Mouse (Mus musculus) left cerebral cortex, adult 8-10 months (tissue): Measurements from ENCODE around the gene Lama4. TPM values are rescaled to one million over a fixed set of nuclear protein-coding genes. Genes with fewer than 3 reads are reported as not detected.

Source experiments
- DNase-seq, 2 experiments: peaks; one replicate each; pipeline ENCODE4 v3.0.0; 2022; ENCODE audit warnings: low spot score in 2 of 2
- total RNA-seq, 4 experiments: library from RNA; stranded (reverse); gene quantifications; 2 replicates each; pipeline ENCODE4 v1.2.4; 2022

Gene Lama4
- total RNA-seq, 4 experiments from 2014 or later: 9.5 to 16.4 (median 11.6) TPM

DNA sequence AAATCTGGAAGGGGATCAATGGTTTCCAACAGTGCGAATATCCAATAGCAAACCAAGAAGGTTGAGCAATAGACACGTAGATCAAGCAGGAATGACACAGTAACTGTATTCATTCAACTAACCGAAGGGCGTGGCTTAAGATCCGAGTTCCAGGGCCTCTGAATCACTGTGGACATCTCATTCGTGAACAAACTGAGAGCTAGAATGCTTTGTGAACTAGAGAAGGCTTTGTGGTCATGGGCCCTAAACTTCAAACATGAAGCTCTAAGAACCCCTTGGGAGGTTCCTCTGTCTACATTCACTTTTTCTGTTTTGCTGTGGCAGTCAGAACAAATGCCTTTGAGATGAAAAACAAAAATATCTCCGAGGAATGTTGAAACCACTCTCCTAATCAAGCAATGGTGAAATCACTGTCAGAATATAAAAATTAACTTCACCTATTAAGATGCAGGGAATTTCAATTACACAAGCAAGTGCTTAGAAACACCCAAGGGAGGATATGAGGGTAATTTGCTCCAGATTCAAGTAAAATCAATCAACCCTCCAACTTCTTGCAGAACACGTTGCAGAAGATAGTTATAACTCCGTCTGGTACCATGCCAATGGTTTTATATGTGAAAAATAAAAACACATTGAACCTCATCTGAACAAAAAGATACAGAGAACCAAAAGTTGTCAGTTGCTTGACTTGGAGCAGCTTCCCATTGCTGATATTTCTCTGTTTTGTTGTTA is 29.6 kb downstream of the Lama4 start:
- no peak for DNase-seq

DNA sequence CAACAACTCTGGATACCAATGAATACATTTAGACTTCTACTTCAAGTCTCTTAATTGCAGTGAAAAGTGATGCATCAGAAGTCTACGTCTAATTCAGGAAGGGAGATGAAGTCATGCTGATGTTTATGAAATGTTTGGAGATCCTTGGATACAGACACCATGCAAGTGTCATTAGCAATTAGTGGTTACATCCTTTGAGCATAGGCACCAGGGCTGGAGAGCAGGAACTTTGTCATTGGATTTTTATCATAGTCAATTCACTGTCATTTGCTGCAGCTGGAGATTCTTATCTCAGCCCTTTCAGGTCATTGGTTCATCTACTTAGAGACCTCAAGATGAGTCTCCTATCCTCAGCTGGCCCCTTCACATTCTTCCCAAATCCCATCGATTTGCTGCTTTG is 30.6 kb downstream of the Lama4 start:
- no peak for DNase-seq

DNA sequence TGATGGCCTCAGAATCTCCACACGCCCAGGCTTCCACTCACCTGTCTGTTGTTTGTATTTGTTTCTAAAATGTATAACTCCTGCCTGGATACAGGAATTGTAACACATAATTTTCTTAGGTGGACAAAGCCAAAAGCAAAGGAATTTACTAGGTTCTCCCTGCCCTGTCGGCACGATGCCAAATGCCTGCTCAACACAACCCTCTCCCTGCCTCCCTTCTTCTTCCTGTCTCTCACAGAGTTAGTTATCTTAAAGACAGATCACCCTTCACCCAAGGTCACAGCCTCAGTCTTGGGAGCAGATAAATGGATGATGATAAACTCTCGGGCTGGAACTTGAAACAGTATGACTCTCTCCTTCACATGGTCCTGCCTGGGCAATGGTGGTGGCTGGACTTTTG is 35.6 kb downstream of the Lama4 start:
- no peak for DNase-seq

DNA sequence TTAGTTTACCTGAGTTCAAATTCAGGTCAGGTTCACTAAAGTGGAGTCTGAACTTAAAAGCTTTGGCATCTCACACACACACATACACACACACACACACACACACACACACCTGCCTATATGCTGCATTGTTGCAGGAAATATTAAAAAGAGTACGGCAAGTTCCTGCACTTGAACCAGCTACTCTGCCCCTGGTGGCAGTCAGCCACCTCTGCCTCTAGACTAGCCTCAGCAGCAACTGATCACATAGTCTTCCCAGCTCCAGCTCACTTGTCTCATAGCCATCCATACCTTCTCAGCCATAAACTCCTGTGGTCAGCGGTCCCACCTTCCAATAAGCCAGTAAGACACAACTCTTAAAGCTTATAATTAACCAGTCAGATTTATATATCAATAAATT is 37.2 kb downstream of the Lama4 start:
- DNase-seq: no peak

DNA sequence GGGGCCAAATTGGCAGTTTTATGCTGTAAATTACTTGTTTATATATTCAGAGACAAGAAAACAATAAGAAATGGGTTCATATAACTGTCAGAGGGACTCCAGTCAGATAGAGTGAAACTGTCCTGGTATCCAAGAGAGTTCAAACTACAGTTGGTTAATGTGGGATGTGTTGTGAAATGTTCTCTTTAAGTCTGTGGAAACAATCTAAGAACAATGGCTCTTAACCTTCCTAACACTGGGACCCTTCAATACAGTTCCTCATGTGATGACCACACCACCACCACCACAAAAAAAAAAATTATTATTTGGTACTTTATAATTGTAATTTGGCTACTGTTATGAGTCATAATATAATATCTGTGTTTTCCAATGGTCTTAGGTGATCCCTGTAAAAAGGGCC is 38.2 kb downstream of the Lama4 start:
- no peak for DNase-seq

DNA sequence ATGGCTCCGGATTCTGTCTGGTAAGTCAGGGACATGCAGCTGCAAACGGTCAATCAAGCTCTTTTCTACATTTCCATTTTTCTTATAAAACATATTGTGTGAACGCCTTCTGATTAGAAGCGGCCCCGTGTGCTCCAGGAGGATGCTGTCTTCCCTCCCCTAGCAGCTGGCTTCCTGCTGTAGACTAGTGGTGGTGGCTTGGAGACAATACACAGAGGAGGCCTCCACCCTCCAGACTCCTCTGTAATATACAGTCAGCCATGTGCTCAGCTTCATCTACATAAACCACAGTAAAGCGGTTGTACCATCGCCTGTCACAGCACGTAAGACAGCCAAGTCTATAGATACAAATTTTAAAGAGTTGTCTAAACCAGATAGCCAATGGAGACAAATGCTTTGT is 40.2 kb downstream of the Lama4 start:
- no peak for DNase-seq

DNA sequence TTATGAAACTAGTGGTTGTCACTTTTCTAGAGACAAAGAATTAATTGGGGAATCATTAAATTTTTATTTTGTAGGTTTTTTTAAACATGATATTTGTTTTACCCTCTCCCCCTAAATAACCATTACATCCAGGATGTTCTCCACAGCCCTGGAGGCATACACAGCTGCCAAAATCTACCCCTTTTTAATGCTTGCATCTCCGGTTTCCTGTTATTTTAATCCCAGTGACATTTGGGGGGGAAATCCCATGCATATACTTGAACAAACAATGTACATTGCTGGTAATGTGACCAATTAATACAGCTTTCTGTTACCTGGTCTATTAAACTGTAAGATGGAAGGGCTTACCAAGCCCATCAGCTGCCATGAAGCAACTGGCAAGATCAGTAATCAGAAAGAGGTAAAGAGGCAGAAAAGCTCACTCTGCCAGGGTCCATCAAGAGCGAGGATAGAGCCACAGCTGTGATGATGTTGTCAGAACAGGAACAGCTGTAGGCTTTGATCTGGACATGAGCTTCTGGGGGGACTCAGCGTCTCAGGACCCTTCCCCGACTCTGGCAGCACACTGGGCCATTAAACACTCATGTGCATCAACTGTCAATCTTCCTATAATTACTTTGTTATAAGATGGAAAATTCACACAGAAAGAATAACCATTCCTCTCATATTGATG is 41.3 kb downstream of the Lama4 start:
- DNase-seq: no peak

DNA sequence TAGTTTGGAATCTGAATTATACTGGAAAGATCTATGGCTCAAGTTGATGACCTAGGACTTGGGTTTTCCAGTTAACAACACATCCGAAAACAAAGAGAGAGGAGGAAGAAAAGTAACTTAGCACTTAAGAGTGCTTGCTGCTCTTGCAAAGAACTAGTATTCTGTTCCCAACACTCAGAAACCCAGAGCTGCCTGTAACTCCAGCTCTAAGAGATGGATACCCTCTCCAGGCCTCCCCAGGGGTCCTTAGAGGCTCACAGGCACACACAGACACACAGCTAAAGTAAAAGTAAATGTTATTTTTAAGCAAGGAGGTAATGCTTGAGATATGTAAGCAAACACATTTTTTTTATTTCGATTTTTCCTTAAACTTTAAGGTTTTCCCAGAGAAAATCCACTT is 49.5 kb downstream of the Lama4 start:
- DNase-seq: no peak

DNA sequence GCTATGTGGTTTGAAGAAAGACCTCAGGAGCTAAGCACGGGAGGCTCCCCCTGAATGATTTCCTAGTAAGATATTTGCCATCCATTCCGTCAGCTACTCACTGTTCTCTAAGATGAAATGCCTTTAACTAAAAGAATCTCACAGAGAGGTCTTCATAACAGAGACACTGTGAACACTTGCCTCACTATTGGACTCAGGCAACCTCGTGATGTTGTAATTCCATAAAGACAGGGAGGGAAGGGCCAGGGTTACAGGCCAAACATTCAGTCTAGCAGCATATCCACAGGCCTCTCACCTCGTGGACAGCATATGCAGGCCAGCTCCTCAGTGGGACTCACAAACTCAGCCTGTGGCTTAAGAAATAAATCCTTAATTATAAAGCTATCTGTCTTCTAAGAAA is 52.7 kb downstream of the Lama4 start:
- DNase-seq: no peak

DNA sequence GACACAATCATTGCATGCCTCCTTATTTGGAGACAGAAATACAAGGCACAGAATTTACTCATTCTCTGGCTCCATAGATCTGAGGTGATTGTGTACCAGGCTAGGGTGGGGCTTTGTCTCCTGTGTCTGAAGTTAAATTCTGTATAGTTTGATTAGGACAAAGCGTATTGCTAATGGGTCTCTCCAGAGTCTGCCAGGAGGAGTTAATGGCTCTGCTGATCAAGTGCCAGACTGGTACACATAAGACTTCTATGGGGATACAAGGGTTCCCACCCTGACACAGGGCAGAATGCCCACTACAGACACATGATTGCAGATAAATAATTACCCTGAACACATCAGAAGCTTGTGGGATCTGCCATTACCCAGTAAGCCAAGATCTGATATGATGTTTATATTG is 53.3 kb downstream of the Lama4 start:
- DNase-seq: no peak

DNA sequence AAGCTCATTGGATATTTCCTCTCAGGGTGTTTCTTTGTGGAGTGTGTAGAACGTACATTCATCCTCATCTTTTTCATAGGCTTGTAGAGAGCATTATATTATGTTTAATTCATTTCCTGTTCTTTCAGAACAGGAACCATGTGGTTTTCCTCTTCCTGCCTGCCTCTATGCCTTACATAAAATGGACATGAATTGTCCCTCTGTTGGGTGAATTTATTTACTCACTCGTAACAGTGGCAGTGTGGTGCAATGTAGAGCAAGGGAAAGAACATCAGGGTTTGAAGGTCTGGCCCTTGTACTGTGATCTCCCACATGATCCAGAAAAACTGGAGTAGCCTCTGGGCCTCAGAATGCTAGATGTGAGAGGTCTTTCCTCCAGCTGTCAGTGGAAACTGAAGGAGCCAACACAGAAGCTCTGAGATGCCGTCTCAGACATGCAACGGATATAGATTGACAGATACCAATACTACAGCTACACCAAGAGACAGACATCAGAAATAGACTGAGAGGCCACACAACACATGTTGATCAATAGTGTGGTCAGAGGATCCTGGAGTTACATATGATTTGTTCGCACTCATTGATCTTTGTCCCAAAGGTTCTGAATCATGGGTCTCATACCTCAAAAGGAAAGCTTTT is 58.4 kb downstream of the Lama4 start:
- DNase-seq: no peak

DNA sequence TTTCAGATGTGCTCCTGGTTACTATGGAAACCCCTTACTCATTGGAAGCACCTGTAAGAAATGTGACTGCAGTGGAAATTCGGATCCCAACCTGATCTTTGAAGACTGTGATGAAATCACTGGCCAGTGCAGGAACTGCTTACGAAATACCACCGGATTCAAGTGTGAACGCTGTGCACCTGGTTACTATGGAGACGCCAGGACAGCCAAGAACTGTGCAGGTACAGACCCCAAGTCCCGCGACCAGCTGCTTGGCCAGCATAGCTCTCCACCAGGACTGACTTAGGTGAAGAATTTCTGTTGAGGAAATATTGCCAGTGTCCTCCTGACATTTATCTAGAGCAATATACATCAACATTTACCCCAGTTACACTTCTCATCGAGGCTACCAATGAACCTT is 61.2 kb downstream of the Lama4 start:
- no peak for DNase-seq

DNA sequence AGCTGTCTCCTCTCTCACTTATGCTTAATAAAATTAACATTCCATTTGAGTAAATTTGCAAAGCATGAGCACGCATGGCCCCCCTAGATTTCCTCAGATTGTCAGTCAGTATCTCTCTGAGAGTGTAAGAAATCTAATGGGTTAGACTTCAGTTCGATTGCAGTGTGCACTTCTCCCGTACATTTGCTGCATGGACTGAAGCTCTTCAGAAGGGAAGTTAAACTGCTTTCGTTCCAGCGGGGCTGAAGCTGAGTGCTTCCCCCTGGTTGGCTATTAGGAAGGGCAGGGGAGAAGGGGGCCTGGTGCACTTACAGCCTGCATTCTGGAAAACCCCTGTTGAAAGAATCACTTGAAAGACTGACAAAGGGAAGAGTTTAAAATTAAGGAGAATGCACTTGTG is 61.7 kb downstream of the Lama4 start:
- DNase-seq: no peak

DNA sequence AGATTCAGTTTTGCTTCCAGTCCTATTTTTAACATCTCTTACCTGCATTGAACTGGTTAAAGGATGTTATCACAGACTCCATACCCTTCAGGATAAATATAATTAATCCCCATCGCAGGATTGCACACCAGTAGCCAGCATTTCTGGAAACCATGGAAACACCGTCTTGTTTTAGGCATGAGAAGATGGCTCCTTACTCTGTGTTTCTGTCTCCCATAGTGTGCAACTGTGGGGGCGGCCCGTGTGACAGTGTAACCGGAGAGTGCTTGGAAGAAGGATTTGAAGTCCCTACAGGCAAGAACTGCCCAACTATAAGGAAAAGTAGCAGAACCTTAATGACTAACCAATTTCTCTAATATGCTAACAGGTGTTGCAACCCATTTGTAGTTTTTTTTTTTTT is 63.1 kb downstream of the Lama4 start:
- peak in 1 of 2 experiments; percentile 18 for DNase-seq

DNA sequence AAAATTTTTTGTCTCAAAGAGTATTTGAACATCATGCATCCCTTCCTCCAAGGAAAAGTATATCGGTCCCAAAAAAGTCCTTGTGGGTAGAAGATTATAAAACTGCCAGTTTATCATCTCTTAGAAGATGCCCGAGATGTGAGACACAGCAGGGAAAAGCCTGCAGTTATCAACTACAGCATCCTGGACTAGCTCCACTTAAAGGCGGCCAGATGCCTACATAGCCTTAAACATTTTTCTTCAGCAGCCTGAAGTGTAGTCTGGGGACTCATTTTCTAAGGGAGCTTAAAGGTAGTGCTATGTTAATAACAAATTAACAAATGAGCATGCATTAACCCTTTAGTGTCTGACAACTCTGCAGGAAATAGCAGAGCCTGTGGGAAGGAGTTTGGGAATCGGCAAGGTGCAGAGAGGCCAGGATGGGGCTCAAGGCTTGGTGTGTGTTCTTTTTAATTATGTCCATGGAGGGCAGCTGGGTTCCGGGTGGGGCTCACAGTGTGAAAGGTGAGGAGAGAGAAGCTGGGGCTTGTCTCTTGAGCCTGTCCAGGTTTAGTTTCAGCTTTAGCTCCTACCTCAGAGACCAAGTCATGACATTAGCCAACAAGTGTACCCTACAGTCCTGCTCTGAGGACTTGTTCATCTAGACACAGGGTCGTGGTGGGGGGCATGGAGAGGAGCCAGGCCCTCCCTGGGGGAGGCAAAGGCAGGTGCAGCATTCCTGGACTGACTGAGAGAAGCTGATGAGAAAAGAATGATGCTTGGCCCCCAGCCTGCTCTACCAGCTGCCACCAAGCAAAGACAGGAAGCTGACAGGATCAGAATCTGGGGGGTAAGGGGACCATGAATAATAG is 64.2 kb downstream of the Lama4 start:
- no peak for DNase-seq

DNA sequence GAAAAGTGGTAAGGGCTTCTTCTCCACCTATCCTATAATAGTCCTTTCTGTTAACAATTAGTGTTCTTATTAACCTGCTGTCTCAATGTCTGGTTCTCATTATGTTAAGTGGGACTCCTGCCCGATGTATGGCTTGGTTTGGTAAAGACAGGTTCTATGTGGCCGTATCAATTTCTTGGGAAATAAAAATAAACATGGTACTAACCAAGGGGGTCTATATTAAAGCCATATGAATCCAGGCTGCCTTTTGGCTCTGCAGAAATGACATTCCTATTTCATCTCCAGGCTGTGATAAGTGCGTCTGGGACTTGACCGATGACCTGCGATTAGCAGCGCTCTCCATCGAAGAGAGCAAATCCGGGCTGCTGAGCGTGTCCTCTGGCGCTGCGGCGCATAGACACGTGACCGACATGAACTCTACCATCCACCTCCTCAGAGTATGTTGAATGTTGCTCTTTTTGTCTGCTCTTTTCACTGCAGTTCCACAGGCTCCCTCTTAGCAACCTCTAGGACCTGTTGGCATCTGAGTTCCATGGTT is 64.9 kb downstream of the Lama4 start:
- DNase-seq: no peak

DNA sequence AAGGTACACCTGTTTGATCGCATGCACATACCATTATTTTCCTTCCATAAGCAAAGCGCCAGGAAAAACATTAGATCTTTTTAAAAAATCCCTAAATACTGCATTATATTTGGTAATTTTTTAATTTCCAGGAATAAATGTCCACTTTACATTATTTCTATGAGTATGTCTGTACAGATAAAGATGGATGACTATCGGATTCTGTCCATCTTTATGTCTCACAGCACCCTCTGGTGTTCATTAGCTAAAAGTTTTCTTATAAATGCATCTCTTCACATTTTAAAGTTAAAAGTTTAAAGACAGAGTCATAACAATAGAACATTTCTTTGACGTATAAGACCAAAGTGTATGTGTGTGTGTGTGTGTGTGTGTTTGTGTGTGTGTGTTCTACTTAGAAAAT is 74.2 kb downstream of the Lama4 start:
- DNase-seq: no peak

DNA sequence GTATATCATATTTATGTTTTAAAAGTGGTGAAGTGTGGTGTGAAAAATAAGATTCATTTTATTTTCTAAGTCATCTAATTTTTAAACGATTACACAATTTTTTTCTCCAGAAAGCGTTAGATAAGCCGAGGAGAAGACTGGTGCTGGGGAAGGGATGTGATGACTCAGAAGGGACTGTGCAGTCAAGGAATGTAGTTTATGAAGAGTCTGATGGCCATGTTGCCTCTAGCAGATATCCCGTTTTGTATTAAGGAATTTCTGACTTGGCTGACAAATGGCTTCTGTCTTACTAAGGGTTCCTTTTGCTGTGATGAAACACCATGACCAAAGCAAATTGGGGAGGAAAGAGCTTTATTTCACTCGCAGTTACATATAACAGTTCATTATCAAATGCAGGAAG is 74.7 kb downstream of the Lama4 start:
- DNase-seq: no peak

DNA sequence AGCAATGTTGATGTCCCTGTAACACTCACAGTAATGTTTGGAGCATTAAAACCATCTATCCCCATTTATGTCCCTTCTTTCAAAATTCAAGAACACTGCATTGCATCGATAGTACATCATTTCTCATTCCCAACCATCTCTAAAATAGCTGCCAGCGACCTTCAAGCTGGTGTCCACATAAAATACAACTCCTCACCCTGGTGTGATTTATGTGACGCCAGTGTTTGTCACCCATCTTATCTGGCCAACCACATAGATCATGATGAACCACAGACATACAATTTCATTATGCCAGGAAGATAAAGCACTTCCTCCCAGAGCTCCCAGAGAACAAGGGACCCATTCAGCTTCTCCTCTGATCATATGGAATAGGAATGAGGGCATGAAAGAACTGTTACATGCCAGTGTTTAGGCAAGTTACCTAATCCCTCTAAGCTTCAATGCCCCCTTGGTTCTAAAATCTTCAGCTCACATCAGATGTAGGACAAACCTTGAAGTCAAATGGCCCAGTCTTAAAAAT is 79.2 kb downstream of the Lama4 start:
- DNase-seq: no peak

DNA sequence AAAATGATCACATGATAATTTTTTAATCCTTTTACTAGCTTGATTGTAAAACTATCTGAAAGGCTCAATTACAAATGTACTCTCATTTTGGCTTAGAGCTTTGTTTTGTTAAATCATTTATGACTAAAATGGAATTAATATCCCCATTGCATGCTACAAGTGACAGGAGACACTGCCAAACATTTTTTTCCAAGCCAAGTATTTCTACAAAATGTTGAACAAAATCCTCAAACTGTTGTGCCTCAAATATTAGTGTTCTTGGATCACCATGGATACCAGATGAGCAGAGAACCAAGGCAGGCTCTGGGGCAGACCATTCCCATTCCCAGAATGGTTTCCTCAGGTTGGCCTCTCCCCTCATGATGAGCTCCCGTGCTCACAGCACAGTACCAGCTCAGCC is 79.8 kb downstream of the Lama4 start:
- no peak for DNase-seq

DNA sequence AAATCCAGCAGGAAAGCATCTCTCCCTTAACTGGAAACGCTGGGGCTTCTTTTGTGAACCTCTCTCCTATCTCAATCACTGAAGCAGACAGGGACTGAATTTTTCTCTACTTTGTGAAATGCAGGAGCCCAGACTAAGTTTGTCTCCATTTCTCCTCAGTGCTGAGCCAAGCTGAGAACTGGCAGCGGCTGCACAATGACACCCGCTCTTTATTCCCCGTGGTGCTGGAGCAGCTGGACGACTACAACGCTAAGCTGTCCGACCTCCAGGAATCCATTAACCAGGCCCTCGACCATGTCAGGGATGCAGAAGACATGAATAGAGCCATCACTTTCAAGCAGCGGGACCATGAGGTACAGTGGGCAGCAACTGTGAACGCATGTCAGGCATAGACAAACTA is 82.5 kb downstream of the Lama4 start:
- no peak for DNase-seq
